Mouse (Mus musculus) bone marrow macrophage, adult 2 months (primary cell): ENCODE results near the gene Srp54c.

ENCODE experiments used
- CTCF ChIP-seq: IDR thresholded peaks from 2 replicates; pipeline ENCODE4 v1.5.1; 2012; ENCODE audit warnings: low read depth, mild to moderate bottlenecking, low read length, moderate library complexity
- POLR2A ChIP-seq: IDR thresholded peaks from 2 replicates; pipeline ENCODE4 v1.6.1; 2012; ENCODE audit warnings: mild to moderate bottlenecking, low read depth, low read length, borderline replicate concordance

GRCm38 (mm10) chr12:55299336-55299735, 69.4 kb downstream of the Srp54c start, which contains the start of gene 1110008L16Rik:
- TF ChIP-seq POLR2A (no peak), CTCF (no peak)
